Mouse (Mus musculus) limb, embryonic 11.5 days (tissue): ENCODE results near the gene Prss50. TPM values are rescaled to one million over a fixed set of nuclear protein-coding genes. Genes with fewer than 3 reads are reported as not detected.

Experiments used
- ATAC-seq: fragments of 200-750 bp; cut with Nextera tagmentation; 2 replicates; pipeline ENCODE4 v1.8.0; 2017; ENCODE audit warnings: low read depth; ENCODE audit not compliant: insufficient number of reproducible peaks, low FRiP score, low TSS enrichment
- DNase-seq: peaks from one replicate; pipeline ENCODE4 v3.0.0-alpha.2; 2015; ENCODE audit warnings: low spot score
- H3K27ac ChIP-seq: fragments of 300-500 bp; sonication (generic); replicated peaks from 2 replicates; pipeline ENCODE4 v1.5.1; 2014; ENCODE audit warnings: low read depth, mild to moderate bottlenecking, low read length
- H3K27me3 ChIP-seq: fragments of 300-500 bp; sonication (generic); 2 replicates; pipeline ENCODE4 v1.6.1; 2014; ENCODE audit warnings: mild to moderate bottlenecking, low read length, mixed read lengths; ENCODE audit not compliant: control insufficient read depth, insufficient read depth
- H3K36me3 ChIP-seq: fragments of 300-500 bp; sonication (generic); 2 replicates; pipeline ENCODE4 v1.6.1; 2014; ENCODE audit warnings: mild to moderate bottlenecking, low read length, moderate library complexity, mixed read lengths; ENCODE audit not compliant: control insufficient read depth, insufficient read depth
- H3K4me1 ChIP-seq: fragments of 300-500 bp; sonication (generic); 2 replicates; pipeline ENCODE4 v1.6.1; 2014; ENCODE audit warnings: low read length, mixed read lengths; ENCODE audit not compliant: control insufficient read depth, insufficient read depth
- H3K4me2 ChIP-seq: fragments of 300-500 bp; sonication (generic); 2 replicates; pipeline ENCODE4 v1.6.1; 2014; ENCODE audit warnings: low read depth, mild to moderate bottlenecking, moderate library complexity; ENCODE audit not compliant: severe bottlenecking
- H3K4me3 ChIP-seq: fragments of 300-500 bp; sonication (generic); 2 replicates; pipeline ENCODE4 v1.5.1; 2014; ENCODE audit warnings: low read depth, low read length
- H3K9ac ChIP-seq: fragments of 300-500 bp; sonication (generic); 2 replicates; pipeline ENCODE4 v1.6.1; 2014; ENCODE audit warnings: mild to moderate bottlenecking, low read length
- H3K9me3 ChIP-seq: fragments of 300-500 bp; sonication (generic); 2 replicates; pipeline ENCODE4 v1.6.1; 2016; ENCODE audit warnings: low read length; ENCODE audit not compliant: control insufficient read depth
- WGBS: fragments of 180-500 bp; shearing (Covaris S2); extraction: QIAGEN DNeasy Blood & Tissue Kit; methylation state at CpG from one replicate; pipeline ENCODE4 v1.1.7; 2014; 5-methylcytosine and 5-hydroxymethylcytosine counted together
- polyA plus RNA-seq: library from polyadenylated mRNA; unstranded; fragments of >200 nt; fragmentation: Nextera tagmentation; extraction: Ambion mirVana; gene quantifications from 2 replicates; pipeline ENCODE4 v1.2.1, GENCODE M21; 2014

Prss50 gene
- polyA plus RNA-seq, 1 experiment from 2014 or later: 0.69 TPM

- no peaks in the 10 kb centered on the region for H3K27me3 ChIP-seq
- H3K9ac ChIP-seq: no peak overlapping the region
- H3K36me3 ChIP-seq: no peaks in the 10 kb centered on the region
- no peak for DNase-seq
- H3K9me3 ChIP-seq: no peaks in the 10 kb centered on the region
- 80% methylated on average over 5 of the region's 5 CpGs for WGBS
- no peak overlapping the region for H3K4me3 ChIP-seq
- ATAC-seq: no peak
- no peaks in the 10 kb centered on the region for H3K4me1 ChIP-seq
- no peak overlapping the region for H3K27ac ChIP-seq
- H3K4me2 ChIP-seq: no peak overlapping the region
These were observed 24.7 kb upstream of the Prss50 start for GRCm38 (mm10) chr9:110833021-110833420.

DNA sequence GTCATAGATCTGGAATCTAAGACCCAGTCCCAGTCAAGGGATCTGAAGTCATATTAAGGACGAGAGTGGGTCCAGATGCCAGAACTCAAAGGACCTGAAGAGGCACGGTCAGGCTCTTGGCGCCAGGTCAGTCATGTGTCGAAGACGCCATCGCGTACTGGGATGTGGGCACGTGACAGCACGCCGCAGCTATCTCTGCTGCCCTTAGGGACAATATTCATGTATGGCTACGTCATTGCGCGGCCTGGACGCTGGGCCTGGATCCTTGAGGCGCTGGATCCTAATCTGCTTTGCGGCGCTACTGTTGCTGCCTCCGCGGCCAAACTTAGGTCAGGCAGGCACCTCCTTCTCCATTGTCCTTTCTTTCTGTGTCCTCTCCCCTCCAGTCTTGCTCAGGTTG lies 23.4 kb upstream of the Prss50 start, which contains the start of gene Prss45:
Gene Prss45 (plus strand): TSS at position 178 of the 400 bp plus-strand sequence.
- Histone ChIP-seq H3K4me1 (no peaks in the 10 kb centered on the region), H3K27me3 (no peaks in the 10 kb centered on the region), H3K4me2 (no peak within 1 kb of the TSS), H3K27ac (no peak within 1 kb of the TSS), H3K36me3 (no peaks in the 10 kb centered on the region), H3K9me3 (no peaks in the 10 kb centered on the region), H3K9ac (no peak within 1 kb of the TSS), H3K4me3 (no peak within 1 kb of the TSS)
- no peak for ATAC-seq
- DNase-seq: no peak
- WGBS: 73% methylated on average over 19 of the region's 19 CpGs

DNA sequence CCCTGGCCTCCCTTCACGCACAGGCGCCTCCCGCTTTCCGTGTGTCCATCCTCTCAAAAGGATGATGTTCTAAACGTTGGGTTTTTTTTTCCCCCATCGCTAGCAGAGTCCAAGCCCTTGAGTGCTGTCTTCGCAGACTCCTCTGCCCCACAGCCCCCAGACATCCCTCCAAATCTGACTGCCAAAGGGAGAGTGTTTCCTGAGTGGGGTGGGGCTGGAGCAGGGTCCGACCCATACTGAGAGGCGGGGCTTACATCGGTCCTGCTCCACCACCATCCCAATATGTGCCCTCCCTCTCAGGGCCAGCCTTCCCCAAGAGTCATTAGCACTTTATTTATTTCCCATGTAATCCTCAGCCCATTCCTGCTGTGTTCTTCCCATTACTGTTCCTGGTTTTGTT lies 22.8 kb upstream of the Prss50 start:
- no peak for ATAC-seq
- 31% methylated on average over 10 of the region's 10 CpGs for WGBS
- H3K9ac ChIP-seq: no peak overlapping the region
- H3K4me2 ChIP-seq: no peak overlapping the region
- no peaks in the 10 kb centered on the region for H3K4me1 ChIP-seq
- no peak overlapping the region for H3K27ac ChIP-seq
- no peaks in the 10 kb centered on the region for H3K36me3 ChIP-seq
- no peak for DNase-seq
- no peak overlapping the region for H3K4me3 ChIP-seq
- no peaks in the 10 kb centered on the region for H3K27me3 ChIP-seq
- H3K9me3 ChIP-seq: no peaks in the 10 kb centered on the region

DNA sequence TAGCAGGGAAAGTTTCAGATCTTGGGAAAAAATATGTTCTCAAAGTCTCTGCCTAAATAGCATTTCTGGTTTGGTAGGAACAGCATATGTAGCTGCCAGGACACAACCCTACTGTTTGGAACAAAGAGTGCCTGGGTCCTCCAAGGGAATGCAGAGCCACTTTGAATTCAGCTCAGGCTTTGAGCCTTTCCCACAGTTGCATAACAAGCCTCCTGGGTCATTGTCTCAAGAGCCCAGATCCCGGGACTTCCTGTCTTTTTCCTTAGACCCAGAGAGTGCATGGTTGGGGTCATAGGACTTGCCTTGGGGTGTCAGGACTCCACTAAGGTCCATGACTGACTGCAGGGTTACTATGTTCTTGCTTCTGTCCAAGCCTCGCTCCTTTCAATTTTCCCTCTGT lies 21.7 kb upstream of the Prss50 start:
- 67% methylated on average over 2 of the region's 2 CpGs for WGBS
- Histone ChIP-seq H3K4me1 (no peaks in the 10 kb centered on the region), H3K4me3 (no peak overlapping the region), H3K36me3 (no peaks in the 10 kb centered on the region), H3K4me2 (no peak overlapping the region), H3K9me3 (no peaks in the 10 kb centered on the region), H3K27me3 (no peaks in the 10 kb centered on the region), H3K27ac (no peak overlapping the region), H3K9ac (no peak overlapping the region)
- ATAC-seq (no peak), DNase-seq (no peak)

- 90% methylated on average over 6 of the region's 6 CpGs for WGBS
- no peak overlapping the region for H3K9ac ChIP-seq
- ATAC-seq: no peak
- H3K27me3 ChIP-seq: no peaks in the 10 kb centered on the region
- H3K27ac ChIP-seq: no peak overlapping the region
- no peaks in the 10 kb centered on the region for H3K36me3 ChIP-seq
- H3K4me1 ChIP-seq: no peaks in the 10 kb centered on the region
- H3K9me3 ChIP-seq: no peaks in the 10 kb centered on the region
- no peak overlapping the region for H3K4me3 ChIP-seq
- no peak for DNase-seq
- no peak overlapping the region for H3K4me2 ChIP-seq
These were observed 16.9 kb upstream of the Prss50 start for GRCm38 (mm10) chr9:110840905-110841304.

- ATAC-seq (no peak), DNase-seq (no peak)
- no peak overlapping the region for H3K4me2 ChIP-seq
- H3K4me1 ChIP-seq: no peaks in the 10 kb centered on the region
- no peaks in the 10 kb centered on the region for H3K9me3 ChIP-seq
- H3K36me3 ChIP-seq: no peaks in the 10 kb centered on the region
- H3K27me3 ChIP-seq: no peaks in the 10 kb centered on the region
- no peak overlapping the region for H3K4me3 ChIP-seq
- WGBS: 80% methylated on average over 2 of the region's 2 CpGs
- H3K27ac ChIP-seq: no peak overlapping the region
- H3K9ac ChIP-seq: no peak overlapping the region
These were observed 16.3 kb upstream of the Prss50 start for GRCm38 (mm10) chr9:110841438-110841837.

DNA sequence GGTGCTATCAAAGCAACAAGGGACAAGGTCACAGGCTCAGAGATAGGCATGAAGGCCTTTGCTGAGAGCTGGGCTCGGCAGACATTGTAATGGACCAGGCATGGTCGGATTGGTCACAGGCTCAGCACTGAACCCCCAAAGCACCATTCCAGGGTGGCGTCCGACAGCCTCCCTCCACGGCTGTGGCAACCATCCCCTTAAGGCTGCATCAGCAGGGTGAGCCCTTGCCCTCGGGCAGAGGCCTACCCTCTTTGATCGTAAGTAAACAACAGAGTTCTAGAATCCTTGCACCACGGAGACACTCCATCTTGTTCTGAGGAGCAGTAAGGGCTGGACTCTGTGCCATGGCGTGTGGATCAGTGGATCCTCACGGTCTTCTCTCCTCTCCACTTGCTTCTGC lies 13.6 kb upstream of the Prss50 start, which contains the start of gene Prss46:
Gene Prss46 (plus strand): TSS at position 301 of the 400 bp plus-strand sequence.
- no peak for DNase-seq
- ATAC-seq: no peak
- WGBS: 86% methylated on average over 10 of the region's 10 CpGs
- Histone ChIP-seq H3K9me3 (no peaks in the 10 kb centered on the region), H3K4me2 (no peak within 1 kb of the TSS), H3K4me3 (no peak within 1 kb of the TSS), H3K36me3 (no peaks in the 10 kb centered on the region), H3K4me1 (no peaks in the 10 kb centered on the region), H3K27me3 (no peaks in the 10 kb centered on the region), H3K9ac (no peak within 1 kb of the TSS), H3K27ac (no peak within 1 kb of the TSS)

- no peak overlapping the region for H3K4me2 ChIP-seq
- DNase-seq (no peak), ATAC-seq (no peak)
- WGBS: 76% methylated on average over 7 of the region's 7 CpGs
- no peak overlapping the region for H3K4me3 ChIP-seq
- no peaks in the 10 kb centered on the region for H3K9me3 ChIP-seq
- no peak overlapping the region for H3K9ac ChIP-seq
- no peak overlapping the region for H3K27ac ChIP-seq
- no peaks in the 10 kb centered on the region for H3K4me1 ChIP-seq
- no peaks in the 10 kb centered on the region for H3K36me3 ChIP-seq
- no peaks in the 10 kb centered on the region for H3K27me3 ChIP-seq
These were observed 8.6 kb upstream of the Prss50 start for GRCm38 (mm10) chr9:110849162-110849561.

DNA sequence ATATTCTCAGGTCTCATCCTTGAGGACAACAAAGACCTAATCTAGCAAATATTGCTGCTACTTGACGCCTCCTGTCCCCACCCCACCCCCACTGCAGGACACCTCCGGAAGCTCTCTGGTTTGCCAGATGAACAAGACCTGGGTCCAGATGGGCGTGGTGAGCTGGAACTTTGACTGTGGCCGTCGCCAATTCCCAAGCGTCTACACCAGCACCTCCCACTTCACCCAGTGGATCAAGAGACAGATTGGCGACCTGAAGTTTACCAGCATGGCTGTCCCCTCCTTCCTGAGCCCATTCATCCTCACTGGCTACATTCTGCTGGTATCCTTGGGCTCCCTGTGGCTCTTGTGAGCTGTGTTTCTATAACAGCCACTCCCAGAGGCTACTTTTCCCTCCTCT lies 1.9 kb upstream of the Prss50 start:
- no peaks in the 10 kb centered on the region for H3K9me3 ChIP-seq
- H3K36me3 ChIP-seq: no peaks in the 10 kb centered on the region
- DNase-seq (no peak), ATAC-seq (no peak)
- H3K4me3 ChIP-seq: no peak overlapping the region
- no peak overlapping the region for H3K9ac ChIP-seq
- H3K27ac ChIP-seq: no peak overlapping the region
- no peak overlapping the region for H3K4me2 ChIP-seq
- 0 out of 2 replicates have a peak, but pooled peaks cover 8% of the 10 kb centered on the region for H3K27me3 ChIP-seq
- WGBS: 72% methylated on average over 7 of the region's 7 CpGs
- 0 out of 2 replicates have a peak, but pooled peaks cover 4% of the 10 kb centered on the region for H3K4me1 ChIP-seq
